Mouse (Mus musculus): ENCODE results near the gene Mansc4. TPM values are rescaled to one million over a fixed set of nuclear protein-coding genes. Genes with fewer than 3 reads are reported as not detected.

The Mansc4 gene
- polyA plus RNA-seq, 1 experiment from 2014 or later: 5.0 TPM

DNA sequence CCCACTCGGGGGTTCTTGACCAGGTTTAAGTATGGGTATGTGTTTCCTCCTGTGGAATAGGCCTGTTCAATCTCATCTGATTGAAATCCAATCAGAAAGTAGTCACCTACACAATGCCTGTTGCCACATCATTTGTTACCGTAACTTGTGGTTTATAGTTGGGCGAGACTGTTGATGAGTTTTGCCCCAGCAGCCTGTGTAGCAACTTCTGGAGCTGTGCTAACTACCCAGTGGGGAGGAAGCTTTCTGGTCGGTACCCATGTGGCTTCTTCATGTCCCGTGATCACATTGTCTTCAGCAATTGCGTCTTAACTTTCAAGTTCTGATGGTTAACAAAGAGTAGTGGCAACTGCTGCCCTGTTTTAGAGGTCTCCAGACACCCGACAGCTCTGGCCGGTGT is 35.2 kb downstream of the Mansc4 start:
- H3K4me2 ChIP-seq (replicated peaks; ENCODE audit: low read depth, low read length): no peak overlapping the region
- no peak overlapping the region for H3K27ac ChIP-seq (ENCODE audit: low read length)
- H3K4me1 ChIP-seq (ENCODE audit: control insufficient read depth, insufficient read depth, low read length): no peaks in the 10 kb centered on the region
- H3K27me3 ChIP-seq (ENCODE audit: control insufficient read depth, insufficient read depth, low read length): no peaks in the 10 kb centered on the region
- no peak overlapping the region for H3K9ac ChIP-seq (replicated peaks; ENCODE audit: low read depth, low read length)
- H3K4me3 ChIP-seq (ENCODE audit: low read depth, low read length): no peak overlapping the region
- no peaks in the 10 kb centered on the region for H3K9me3 ChIP-seq (ENCODE audit: control insufficient read depth, low read depth, low read length)
- ATAC-seq (ENCODE audit: insufficient number of reproducible peaks, insufficient read depth, low FRiP score, low read depth): no peak
- 96% methylated on average over 8 of the region's 8 CpGs for WGBS
- peaks cover 50% of the 10 kb centered on the region for H3K36me3 ChIP-seq (ENCODE audit: control insufficient read depth, insufficient read depth, low read length)

DNA sequence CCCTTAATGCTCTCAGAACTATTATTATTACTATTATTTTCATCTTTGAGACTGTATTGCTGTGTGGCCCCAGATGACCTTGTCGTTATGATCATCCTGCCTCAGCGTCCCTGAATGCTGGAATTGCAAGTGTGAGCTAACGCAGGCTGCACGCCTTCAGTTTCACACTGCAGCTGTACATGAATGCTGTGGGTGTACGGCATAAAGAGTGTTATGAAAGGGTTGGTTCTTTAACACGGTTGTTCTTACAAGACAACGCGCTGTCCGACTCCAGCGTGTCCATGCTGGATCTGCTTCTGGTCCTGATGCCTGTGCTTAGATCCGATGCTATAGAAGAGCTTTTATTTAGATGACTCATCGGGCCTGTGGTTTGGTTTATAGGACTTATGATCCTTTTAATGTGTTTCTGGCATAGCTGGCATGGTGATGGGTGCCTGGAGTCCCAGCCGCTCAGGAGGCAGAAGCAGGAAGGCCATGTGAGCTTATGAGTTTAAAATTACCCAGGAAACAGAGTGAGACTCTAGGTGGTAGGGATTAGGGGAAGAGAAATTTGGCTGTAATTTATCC is 37.5 kb downstream of the Mansc4 start:
- Histone ChIP-seq H3K4me2 (replicated peaks; ENCODE audit: low read depth, low read length) (no peak overlapping the region), H3K27ac (ENCODE audit: low read length) (no peak overlapping the region), H3K4me3 (ENCODE audit: low read depth, low read length) (no peak overlapping the region), H3K9ac (replicated peaks; ENCODE audit: low read depth, low read length) (no peak overlapping the region), H3K27me3 (ENCODE audit: control insufficient read depth, insufficient read depth, low read length) (no peaks in the 10 kb centered on the region), H3K36me3 (ENCODE audit: control insufficient read depth, insufficient read depth, low read length) (peaks cover 43% of the 10 kb centered on the region), H3K4me1 (ENCODE audit: control insufficient read depth, insufficient read depth, low read length) (no peaks in the 10 kb centered on the region), H3K9me3 (ENCODE audit: control insufficient read depth, low read depth, low read length) (no peaks in the 10 kb centered on the region)
- ATAC-seq (ENCODE audit: insufficient number of reproducible peaks, insufficient read depth, low FRiP score, low read depth): no peak
- WGBS: 95% methylated on average over 13 of the region's 13 CpGs

DNA sequence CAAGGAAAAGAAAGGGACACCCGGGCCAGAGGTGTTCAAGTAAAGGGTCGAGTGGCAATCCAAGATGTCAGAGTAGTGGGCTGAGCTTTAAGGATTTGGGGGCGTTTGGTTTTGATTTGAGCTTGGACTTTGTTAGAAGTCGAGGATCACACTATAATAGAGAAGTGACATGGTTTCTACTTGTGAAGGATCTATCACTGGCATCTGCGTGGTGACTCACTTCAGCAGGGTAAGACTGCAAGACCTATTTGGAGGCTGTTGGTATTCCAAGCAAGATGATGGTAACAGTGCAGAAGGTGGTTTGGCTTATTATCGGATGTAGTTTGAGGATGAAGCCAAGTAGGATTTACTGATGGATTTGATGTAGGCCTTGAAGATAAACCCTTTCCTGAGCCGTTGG is 43.2 kb downstream of the Mansc4 start:
- Histone ChIP-seq H3K27ac (ENCODE audit: low read length) (no peak overlapping the region), H3K9ac (replicated peaks; ENCODE audit: low read depth, low read length) (0 out of 2 replicates have a peak overlapping the region, but pooled peaks have one; percentile 70), H3K36me3 (ENCODE audit: control insufficient read depth, insufficient read depth, low read length) (peaks cover 14% of the 10 kb centered on the region; the same call in 1 of the 2 replicates), H3K4me3 (ENCODE audit: low read depth, low read length) (peak overlapping the region; percentile 78), H3K9me3 (ENCODE audit: control insufficient read depth, low read depth, low read length) (no peaks in the 10 kb centered on the region), H3K4me1 (ENCODE audit: control insufficient read depth, insufficient read depth, low read length) (no peaks in the 10 kb centered on the region; the same call in 1 of the 2 replicates), H3K4me2 (replicated peaks; ENCODE audit: low read depth, low read length) (peak overlapping the region; percentile 67), H3K27me3 (ENCODE audit: control insufficient read depth, insufficient read depth, low read length) (no peaks in the 10 kb centered on the region)
- 43% methylated on average over 7 of the region's 7 CpGs for WGBS
- no peak for ATAC-seq (ENCODE audit: insufficient number of reproducible peaks, insufficient read depth, low FRiP score, low read depth)

DNA sequence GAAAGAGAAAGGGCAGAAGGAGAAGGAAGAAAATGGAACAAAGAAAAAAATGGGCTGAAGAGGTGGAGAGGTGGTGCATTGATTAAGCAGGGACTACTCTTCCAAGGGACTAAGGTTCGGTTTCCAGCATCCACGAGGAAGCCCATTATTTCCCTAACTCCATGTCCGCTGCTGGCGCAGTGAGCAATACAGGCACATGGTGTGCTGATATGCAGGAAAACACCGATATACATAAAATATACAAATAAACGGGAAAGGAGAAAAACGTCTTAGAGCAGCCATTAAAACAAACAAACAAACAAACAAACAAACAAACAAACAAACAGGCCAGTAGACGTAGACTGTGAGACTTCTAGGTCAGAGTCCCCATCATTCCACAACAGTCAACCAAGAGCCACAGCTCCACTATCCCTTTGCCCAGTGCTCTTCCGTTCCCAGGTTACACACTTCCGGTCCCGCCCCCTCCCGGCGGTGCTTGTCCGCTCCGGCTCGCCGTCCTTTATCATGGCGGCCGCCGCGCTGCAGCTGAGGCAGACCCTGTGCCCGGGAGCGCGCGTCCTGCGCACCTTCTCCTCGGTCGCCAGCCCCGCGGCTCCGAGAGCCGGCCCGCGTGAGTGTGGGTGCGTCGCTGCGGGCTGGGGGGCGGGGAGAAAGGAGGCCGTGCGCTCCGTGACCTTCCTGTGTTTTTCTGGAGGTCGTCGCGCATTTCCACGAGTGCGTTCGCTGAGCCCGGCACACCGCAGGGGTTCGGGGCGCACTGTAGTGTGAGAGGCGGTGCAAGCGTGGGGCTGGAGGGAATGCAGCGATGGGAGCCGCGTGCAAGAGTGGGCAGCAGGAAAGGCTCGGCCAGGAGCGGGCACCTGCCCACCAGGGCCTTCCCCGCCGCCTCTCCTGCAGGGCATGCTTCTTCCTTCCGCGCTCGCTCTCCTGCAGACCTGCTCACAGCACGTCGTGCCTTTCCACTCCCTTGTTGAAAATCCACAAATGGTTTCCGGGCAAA is 44.2 kb downstream of the Mansc4 start, which contains the start of gene Mrps35:
TSS of gene Mrps35 (plus strand) at position 474 of the 1,000 bp plus-strand sequence.
- peak within 1 kb of the TSS; percentile 78 for H3K4me3 ChIP-seq (ENCODE audit: low read depth, low read length)
- H3K9ac ChIP-seq (replicated peaks; ENCODE audit: low read depth, low read length): peak within 1 kb of the TSS; percentile 70
- no peaks in the 10 kb centered on the region for H3K9me3 ChIP-seq (ENCODE audit: control insufficient read depth, low read depth, low read length)
- H3K36me3 ChIP-seq (ENCODE audit: control insufficient read depth, insufficient read depth, low read length): peaks cover 5% of the 10 kb centered on the region; the same call in 1 of the 2 replicates
- 3% methylated on average over 65 of the region's 66 CpGs for WGBS
- ATAC-seq (ENCODE audit: insufficient number of reproducible peaks, insufficient read depth, low FRiP score, low read depth): peak; percentile 99
- H3K4me2 ChIP-seq (replicated peaks; ENCODE audit: low read depth, low read length): peak within 1 kb of the TSS; percentile 67
- no peaks in the 10 kb centered on the region; the same call in 1 of the 2 replicates for H3K4me1 ChIP-seq (ENCODE audit: control insufficient read depth, insufficient read depth, low read length)
- H3K27ac ChIP-seq (ENCODE audit: low read length): peak within 1 kb of the TSS; percentile 57
- no peaks in the 10 kb centered on the region for H3K27me3 ChIP-seq (ENCODE audit: control insufficient read depth, insufficient read depth, low read length)

DNA sequence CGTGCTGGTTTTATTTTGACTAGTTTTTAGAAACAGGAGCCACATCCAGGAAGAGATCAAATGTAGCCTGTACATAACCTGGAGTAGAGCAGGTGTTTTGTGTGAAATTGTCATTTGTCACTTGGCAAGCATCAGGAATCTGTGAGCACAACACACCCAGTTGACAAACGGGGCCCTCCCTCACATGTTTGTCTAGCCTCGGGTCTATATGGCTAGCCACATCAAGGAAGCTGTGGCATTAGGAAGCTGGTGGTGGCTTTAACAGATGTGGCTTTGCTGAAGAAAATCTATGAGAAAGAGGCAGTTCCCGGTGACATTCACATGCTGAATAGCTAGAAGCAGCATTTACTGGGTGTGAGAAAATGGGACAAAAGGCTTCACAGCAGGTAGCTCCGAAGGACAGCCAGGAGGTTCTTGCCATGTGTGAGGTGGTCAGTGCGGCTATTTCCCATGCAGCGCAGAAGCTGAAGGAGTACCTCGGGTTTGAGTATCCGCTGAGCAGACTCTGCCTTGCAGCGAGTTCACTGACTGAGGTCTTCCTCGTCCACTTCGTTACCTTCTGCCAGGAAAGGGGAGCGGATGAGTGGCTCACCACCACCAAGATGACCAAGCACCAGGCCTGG is 54.4 kb downstream of the Mansc4 start, which contains the start of gene Rep15:
TSS of gene Rep15 (plus strand) at position 282 of the 623 bp plus-strand sequence.
- no peaks in the 10 kb centered on the region for H3K27me3 ChIP-seq (ENCODE audit: control insufficient read depth, insufficient read depth, low read length)
- WGBS: 41% methylated on average over 13 of the region's 13 CpGs
- H3K27ac ChIP-seq (ENCODE audit: low read length): no peak within 1 kb of the TSS
- H3K9me3 ChIP-seq (ENCODE audit: control insufficient read depth, low read depth, low read length): no peaks in the 10 kb centered on the region
- no peak within 1 kb of the TSS for H3K4me3 ChIP-seq (ENCODE audit: low read depth, low read length)
- H3K4me2 ChIP-seq (replicated peaks; ENCODE audit: low read depth, low read length): no peak within 1 kb of the TSS
- no peak within 1 kb of the TSS for H3K9ac ChIP-seq (replicated peaks; ENCODE audit: low read depth, low read length)
- no peak for ATAC-seq (ENCODE audit: insufficient number of reproducible peaks, insufficient read depth, low FRiP score, low read depth)
- H3K36me3 ChIP-seq (ENCODE audit: control insufficient read depth, insufficient read depth, low read length): peaks cover 9% of the 10 kb centered on the region; the same call in 1 of the 2 replicates
- no peaks in the 10 kb centered on the region for H3K4me1 ChIP-seq (ENCODE audit: control insufficient read depth, insufficient read depth, low read length)

DNA sequence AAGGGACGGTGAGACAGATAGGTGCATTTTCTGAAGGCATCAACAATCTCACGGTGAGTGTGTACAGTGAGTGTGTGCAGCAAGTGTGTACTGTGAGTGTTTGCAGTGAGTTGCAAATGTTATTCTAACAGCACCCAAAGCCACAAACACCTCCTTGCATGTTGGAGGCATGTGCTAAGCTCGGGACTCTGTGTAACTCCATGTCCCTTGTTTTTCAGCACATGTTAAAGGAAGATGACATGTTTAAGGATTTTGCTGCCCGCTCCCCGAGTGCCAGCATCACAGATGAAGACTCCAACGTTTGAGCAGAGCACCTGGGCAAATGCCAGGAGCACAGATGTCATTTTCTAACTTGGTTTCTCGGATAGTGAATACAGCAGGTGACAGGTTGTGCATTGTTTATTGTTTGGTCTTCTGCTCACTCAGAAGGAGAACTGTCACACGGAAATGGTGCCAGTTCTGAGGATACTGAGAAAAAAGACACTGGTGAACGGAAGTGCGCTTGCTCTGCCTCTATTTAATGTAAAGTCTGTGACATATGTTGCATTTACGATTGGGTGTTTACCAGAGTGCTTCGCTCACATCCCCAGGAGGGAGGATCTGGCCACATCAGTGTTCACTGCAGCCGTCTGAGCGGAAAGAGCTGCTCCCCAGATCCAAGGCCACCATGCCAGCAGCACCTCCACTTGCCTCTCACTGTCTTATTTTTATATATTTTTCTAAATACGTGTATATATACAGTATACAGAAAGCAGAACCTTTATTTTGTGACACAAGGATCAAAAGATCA is 56.5 kb downstream of the Mansc4 start:
- Histone ChIP-seq H3K36me3 (ENCODE audit: control insufficient read depth, insufficient read depth, low read length) (peaks cover 26% of the 10 kb centered on the region), H3K9ac (replicated peaks; ENCODE audit: low read depth, low read length) (no peak overlapping the region), H3K27ac (ENCODE audit: low read length) (no peak overlapping the region), H3K27me3 (ENCODE audit: control insufficient read depth, insufficient read depth, low read length) (no peaks in the 10 kb centered on the region), H3K4me2 (replicated peaks; ENCODE audit: low read depth, low read length) (no peak overlapping the region), H3K4me1 (ENCODE audit: control insufficient read depth, insufficient read depth, low read length) (no peaks in the 10 kb centered on the region), H3K4me3 (ENCODE audit: low read depth, low read length) (no peak overlapping the region), H3K9me3 (ENCODE audit: control insufficient read depth, low read depth, low read length) (no peaks in the 10 kb centered on the region)
- ATAC-seq (ENCODE audit: insufficient number of reproducible peaks, insufficient read depth, low FRiP score, low read depth): no peak
- WGBS: 90% methylated on average over 15 of the region's 15 CpGs

DNA sequence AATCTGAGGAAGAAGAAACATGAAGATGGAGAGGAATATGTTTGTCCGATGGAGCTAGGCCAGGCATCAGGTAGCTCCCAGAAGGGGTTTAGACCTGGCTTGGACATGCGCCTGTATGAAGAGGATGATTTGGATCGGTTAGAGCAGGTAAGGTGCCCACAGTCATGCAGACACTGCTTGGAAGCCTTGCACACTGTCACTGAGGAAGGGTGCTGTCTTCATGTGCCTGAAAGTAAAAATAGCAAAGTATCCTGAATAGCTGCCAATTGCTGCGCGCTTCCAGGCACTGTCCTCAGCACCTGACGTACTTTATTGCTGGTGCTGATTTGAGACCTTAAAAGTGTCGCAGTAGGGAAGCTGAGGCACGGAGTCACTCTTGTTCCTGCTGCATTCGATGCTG is 57.2 kb downstream of the Mansc4 start:
- Histone ChIP-seq H3K4me2 (replicated peaks; ENCODE audit: low read depth, low read length) (no peak overlapping the region), H3K4me3 (ENCODE audit: low read depth, low read length) (no peak overlapping the region), H3K9ac (replicated peaks; ENCODE audit: low read depth, low read length) (no peak overlapping the region), H3K4me1 (ENCODE audit: control insufficient read depth, insufficient read depth, low read length) (no peaks in the 10 kb centered on the region), H3K27ac (ENCODE audit: low read length) (no peak overlapping the region), H3K9me3 (ENCODE audit: control insufficient read depth, low read depth, low read length) (no peaks in the 10 kb centered on the region), H3K27me3 (ENCODE audit: control insufficient read depth, insufficient read depth, low read length) (no peaks in the 10 kb centered on the region), H3K36me3 (ENCODE audit: control insufficient read depth, insufficient read depth, low read length) (peaks cover 26% of the 10 kb centered on the region)
- ATAC-seq (ENCODE audit: insufficient number of reproducible peaks, insufficient read depth, low FRiP score, low read depth): no peak
- 94% methylated on average over 9 of the region's 9 CpGs for WGBS
